Mouse (Mus musculus) natural killer cell, adult 2 months (primary cell): ENCODE results near the gene Spata21.

Experiments
- DNase-seq, 2 experiments: peaks; one replicate each; pipeline ENCODE4 v3.0.0; 2022; ENCODE audit warnings: low spot score in 2 of 2

The Spata21 gene

DNA sequence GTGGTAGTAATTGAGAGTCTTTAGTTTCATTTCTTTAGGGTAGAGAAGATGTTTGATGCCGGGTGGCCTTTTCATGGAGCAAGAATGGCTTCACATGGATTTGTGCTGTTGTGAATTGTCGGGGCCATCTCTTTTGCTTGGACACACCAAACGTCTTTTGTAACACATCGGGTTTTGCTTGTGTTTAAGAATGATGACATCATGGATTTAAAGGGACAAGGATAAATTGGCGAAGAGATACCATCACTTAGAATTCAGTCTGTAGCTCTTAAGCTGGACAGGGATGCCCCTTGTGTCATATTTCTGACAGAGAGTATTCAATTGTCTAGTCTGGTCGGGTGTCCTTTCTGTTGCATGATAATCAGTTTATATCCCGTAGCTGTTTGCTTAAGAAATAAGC is 61.0 kb downstream of the Spata21 start:
- DNase-seq: no peak

DNA sequence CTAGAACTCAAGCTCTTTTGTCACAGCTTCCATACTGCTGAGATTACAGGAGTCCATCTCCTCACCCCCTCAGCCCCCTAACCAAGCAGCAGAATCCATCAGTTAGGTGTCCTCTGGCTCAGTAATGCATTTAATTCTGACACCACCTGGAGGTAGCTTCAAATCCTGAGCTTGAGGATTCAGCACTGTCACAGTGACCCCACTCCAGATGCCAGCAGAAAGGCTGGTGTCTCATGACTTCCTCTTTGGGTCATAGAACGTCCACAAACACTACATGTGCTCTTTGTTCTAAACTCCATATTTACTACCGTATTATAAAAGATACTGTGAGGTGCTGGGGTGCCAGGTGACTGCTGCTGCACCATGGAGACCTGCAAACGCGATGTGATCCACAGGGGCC is 69.4 kb downstream of the Spata21 start:
- no peak for DNase-seq

DNA sequence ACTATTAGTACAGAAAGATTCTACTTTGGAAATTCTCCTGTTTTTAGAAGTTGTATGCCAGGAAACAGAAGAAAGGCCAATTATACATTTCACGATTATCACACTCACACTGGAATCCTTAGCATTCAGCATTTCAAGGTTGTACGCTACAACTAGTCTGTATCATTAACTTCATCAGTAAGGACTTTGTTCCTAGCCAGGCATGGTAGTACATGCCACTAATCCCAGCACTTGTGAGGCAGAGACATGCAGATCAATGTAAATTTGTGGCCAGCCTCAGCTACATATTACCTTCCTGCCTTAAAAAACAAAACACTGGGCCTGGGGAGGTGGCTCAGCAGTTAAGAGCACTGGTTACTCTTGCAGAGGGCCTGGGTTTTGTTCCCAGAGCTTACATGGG is 70.5 kb downstream of the Spata21 start:
- DNase-seq: no peak

DNA sequence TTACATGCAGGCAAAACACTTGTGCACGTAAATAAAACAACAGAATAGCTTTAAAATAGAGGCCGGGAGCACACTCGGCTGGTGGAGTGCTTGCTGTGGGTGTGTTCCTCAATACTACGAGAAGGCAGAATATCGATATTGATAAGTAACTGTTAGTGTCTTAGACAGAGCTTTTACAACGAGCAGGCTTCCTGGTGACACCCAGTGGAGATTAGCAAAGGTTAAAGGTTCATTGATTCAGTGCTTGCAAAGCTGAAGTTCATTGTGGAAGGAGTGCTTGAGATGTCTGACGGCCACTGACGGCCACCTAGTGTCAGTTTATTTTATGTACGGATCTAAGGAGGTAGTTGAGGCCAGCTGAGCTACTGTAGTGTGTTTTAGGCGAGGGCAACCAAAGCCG is 71.0 kb downstream of the Spata21 start:
- no peak for DNase-seq

GRCm38 (mm10) chr4:141159666-141160065 is 71.5 kb downstream of the Spata21 start:
- DNase-seq: no peak

DNA sequence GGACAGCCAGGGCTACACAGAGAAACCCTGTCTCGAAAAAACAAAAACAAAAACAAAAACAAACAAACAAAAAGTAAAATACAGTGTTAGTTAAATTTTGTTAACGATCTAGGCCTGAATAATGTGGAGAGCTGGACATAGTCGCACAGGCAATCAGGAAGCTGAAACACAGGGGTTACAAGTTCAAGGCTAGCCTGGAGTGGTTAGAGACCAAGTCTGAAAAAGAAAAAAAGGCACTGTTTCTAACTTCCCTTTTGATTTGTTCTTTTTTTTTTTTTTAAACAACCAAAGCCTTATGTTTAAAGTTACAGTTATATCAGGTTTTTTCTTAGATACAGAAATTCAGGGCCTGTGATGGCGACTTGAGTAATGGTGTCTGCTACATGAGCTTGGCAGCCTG is 72.1 kb downstream of the Spata21 start:
- DNase-seq: no peak

DNA sequence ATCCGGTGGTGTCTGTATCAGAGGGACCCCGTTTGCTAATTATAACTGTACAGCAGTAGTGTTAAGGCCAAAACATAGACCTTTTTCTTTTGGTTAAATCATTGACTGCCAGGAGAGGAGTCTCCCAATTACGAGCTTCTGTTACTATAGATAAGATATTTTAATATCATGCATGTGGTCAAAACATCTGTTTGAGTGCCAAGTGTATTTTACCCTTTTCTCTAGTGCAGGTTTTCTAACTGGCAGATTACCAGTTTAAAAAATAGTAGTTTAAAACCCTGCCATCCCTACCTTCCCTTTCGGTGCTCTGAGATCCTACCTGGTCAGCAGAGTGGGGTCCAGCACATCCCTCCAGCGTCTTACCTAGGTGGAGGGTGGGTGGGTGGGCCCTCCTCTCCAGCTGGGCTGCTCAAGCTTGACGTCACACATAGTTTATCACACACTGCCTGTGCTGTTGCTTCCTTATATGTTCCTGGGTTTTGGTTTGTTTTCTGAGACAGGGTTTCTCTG is 73.6 kb downstream of the Spata21 start:
- DNase-seq: no peak
